Mouse (Mus musculus) erythroid progenitor cell, adult 5-6 weeks (primary cell): ENCODE measurements around the gene Rpa2. TPM values are rescaled to one million over a fixed set of nuclear protein-coding genes. Genes with fewer than 3 reads are reported as not detected.
A peak's percentile ranks its signal among the peaks of the same experiment; 100 is the strongest.
"Not testable (repeated sequence)": the region's sequence is repeated elsewhere in the genome, so short reads cannot be mapped to it uniquely, and the experiment has no call there.

ENCODE experiments used
- ATAC-seq: replicated peaks from 2 replicates; pipeline ENCODE4 v1.8.0; 2016; ENCODE audit warnings: moderate number of reproducible peaks, mild to moderate bottlenecking, moderate TSS enrichment, inconsistent platforms; ENCODE audit not compliant: poor library complexity, low FRiP score, severe bottlenecking
- total RNA-seq, 2 experiments: library from RNA; stranded (forward) in 1 of 2; stranded (reverse) in 1 of 2; fragments of 150-400 nt in 1 of 2; fragments of 186-747, 209-891 nt in 1 of 2; gene quantifications; 2 replicates each; pipeline versions ENCODE4 v1.2.3 to v1.2.4; 2015 to 2017; ENCODE audit warnings: low replicate concordance in 2 of 2

Rpa2 gene
- total RNA-seq, 2 experiments from 2014 or later: 28.4 to 32.7 TPM

DNA sequence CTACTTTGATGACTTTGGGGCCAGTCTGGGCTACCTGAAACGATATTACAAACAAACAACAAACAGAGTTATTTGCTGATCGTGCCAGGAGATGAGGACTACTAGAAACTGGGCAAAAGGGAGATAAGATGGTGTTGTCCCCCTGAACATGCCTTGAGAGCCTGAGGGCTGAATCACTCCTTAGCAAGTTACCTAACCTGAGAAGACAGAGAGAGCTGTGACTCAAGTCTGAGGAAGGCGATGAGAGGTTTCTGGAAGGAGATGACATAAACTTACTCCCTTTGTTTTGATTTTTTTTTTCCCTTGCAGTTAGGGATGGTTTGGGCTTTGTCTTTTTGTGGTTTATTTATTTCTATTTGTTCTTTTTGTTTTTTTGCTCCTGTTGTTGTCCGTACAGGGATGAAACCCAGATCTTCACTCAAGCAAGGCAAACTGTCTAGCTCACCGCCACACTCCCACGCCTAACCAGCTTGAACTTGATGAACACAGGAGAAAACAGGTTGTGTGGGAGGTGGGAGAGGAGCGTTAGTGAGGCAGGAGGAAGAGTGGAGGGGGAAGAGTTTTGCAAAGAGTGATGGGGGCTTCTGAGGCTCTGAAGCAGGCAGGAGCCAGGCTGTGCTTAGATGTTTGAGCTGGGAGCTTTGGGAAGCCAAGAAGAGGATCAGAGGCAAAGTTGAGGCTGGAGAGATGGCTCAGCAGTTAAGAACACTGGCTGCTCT, 10.3 kb upstream of the Rpa2 start:
- no peak for ATAC-seq

DNA sequence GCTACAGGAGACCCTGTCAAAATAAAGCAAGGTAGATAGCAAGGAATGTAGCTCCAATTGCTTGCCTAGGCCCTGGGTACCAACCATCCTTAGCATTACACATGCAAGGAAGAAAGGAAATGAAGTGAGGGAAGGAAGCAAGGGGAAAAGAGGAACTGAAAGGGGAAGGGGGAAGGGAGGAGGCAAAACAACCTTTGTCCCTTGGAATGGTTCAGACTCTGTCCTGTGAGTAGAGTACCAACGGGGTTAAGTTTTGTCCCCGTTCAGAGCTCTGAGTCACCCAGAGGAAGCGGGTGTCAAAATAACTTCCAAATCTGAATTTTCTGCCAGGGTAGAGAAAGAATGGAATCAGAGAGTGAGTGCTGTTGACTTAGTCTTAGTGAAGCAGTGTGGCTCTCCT, 7.8 kb upstream of the Rpa2 start:
- no peak for ATAC-seq

DNA sequence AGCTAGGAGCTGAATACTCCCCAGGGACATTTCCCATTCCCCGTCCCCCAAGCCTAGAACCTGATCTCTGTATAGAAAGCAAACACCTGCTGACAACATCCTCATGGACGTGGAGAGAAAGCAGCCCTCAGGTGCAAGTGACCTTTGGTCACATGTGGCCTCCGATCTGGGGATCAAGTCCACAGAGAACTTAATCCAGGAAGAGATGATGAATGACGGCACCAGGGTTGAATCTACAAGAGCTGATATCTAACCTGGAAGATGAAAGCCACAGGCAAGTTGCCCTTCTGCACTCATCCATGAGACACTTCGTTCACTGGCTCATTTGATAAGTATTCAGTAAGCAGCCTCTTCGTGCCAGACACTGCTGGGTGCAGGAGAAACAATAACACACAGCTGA, 5.5 kb upstream of the Rpa2 start:
- no peak for ATAC-seq

DNA sequence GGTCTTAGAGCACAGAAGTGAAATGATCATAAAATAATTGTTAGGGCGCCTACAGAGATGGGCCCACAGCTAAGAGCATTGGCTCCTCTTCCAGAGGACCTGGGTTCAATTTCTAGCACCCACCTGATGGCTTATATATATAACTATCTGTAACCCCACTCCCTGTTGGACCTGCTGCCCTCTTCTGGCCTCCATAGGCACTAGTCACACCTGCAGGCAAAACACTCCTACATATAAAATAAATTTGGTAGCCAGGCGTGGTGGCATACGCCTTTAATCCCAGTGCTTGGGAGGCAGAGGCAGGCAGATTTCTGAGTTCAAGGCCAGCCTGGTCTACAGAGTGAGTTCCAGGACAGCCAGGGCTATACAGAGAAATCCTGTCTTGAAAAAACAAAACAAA, 5.0 kb upstream of the Rpa2 start:
- ATAC-seq: not testable (repeated sequence)

DNA sequence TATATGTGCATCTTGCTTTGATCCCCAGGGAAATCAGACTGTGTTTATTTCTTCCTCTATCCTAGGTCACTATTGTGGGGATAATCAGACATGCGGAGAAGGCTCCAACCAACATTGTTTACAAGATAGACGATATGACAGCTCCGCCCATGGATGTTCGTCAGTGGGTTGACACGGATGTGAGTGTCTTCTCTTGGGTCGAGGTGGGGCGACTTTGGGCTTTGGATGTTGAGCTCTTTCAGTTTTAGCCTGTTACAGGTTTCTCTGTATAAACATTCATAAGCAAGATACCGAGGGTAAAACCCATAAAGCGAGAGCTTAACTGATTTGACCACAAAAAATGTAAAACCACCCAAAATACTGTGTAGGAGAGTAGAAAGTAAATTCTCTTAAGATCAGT, 3.6 kb downstream of the Rpa2 start:
- no peak for ATAC-seq

DNA sequence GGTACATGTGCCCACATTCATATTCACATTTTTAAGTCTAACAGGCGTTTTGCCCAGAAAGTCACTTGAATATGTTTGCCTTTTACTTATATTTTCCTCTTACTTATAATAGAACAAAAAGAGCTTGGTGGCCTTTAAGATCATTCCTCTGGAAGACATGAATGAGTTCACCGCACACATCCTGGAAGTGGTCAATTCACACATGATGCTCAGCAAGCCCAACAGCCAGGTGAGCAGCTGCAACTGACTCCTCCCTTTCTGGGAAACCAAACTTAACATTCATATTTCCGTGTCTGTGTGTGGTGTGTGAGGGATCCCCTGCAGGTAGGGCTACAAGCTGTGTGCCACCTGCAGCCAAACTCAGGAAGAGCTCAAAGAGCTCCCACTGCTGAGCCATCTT, 6.8 kb downstream of the Rpa2 start:
- no peak for ATAC-seq

DNA sequence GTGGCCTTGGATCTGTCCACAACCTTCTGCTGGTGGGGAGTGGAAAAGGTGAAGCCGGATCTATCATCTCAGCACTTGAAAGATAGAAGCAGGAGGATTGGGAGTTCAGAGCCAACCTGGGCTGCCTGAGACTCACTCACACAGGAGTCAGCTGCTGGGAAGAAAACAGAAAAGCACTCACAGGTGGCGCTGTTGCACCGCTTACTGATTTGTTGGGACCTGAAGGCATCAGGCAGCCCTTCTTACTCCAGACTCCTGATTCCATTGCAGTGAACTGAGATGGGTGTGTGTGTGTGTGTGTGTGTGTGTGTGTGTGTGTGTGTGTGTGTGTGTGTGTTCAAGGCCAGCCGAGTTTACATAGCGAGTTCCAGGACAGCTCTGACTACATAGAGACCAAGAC, 8.6 kb downstream of the Rpa2 start:
- ATAC-seq: peak; percentile 52; the same call in 1 of the 2 replicates

DNA sequence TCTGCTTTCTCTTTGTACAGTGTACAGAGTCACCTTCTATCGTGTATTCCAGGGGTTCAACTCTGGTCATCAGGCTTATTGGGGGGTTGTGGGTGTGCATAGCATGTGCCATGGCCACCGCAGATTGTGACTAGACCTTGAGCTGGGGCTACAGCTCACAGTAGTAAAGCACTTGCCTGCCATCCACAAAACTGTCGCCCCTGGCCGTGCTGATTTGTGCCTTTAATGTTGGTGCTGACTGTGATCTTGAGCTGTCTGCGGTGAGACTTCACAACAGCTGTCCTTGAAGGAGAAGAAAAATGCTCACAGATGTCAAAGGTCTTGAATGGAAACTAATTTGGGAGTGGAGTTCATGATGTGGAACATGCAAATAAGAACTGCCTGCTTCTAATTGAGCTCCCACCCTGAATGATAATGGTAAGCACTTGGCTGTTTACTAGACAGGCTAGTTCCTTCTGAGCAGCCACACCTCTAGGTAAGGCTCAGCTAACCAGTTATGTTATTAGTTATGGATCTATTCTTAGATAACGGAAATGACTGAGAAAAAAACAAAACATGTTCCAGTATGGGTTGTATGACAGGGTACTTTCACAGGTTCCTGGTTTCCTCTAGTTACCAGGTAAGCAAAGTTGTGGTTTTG, 10.6 kb downstream of the Rpa2 start:
- ATAC-seq: no peak

DNA sequence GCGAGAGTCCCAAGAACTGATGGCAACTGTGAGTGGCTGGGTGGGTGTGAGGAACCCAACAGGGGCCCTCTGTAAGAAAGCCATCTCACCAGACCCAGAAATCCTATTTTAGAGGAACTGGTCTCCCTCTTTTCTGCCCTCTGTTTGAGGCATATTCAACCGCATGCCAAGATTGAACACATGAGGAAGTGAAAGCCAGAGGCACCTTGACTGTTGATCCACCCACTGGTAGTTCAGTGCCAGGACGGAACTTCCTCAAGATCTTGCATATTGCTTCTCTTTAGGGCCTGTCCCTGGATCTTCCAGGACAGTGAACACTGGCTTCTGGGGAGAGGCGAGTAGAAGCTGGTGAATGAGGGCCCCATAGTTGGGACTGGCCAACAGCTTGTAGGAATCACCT, 12.2 kb downstream of the Rpa2 start:
- 0 out of 2 replicates have a peak, but pooled peaks have one; percentile 9 for ATAC-seq

DNA sequence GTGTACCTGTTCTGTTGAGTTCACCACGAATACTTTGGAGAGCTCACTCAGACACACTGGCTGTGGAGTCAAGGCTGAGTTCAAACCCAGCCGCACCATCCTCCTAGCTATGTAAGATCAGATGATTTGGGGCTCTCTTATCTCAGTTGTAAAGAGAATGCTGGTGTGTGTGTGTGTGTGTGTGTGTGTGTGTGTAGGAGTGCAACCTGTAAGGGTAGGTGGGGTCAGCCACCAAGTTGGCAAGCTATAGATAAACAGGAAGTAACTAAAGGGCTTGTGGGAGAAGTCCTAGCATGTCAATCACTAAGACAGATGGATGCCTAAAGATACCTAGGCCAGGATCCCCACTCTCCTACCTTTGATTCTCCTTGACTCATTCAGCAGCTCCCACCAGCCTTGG, 15.6 kb downstream of the Rpa2 start:
- no peak for ATAC-seq

DNA sequence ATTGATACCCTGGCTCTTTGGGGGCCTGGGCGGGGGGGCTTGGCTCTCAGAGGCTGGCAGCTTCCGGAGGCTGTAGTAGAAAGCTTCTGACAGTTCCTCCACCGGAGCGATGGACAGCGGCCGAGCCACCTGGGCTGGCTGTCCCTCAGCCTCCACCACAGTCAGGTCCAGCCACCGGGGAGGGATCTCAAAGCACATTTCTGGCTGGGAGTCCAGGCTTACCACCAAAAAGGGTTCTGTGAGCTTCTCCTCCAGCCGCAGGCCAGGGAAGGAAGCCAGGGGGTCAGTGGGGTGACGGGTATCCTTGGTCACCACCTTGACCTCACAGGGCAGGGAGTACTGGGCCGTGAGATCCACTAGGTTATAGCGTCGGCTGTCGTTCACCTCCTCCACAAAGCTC, 17.1 kb downstream of the Rpa2 start:
- ATAC-seq: no peak

DNA sequence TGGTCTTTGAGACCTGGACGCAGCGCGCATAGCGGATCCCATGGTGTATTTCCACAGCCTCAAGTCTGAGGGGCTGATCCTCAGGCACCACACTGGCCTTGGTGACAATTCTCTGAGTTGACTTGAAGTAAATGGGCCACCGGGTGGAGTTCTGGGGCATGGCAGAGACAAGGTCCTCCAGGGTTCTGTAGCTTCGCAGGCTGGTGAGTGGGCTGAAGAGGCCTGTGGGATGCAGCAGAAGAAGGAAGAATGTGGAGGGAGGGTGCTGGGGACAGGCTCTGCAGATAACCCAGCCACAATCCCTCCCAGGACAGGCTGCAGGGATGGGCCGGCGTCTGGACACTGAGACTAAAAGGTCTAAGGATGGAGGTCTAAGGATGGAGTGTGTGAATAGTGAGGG, 21.6 kb downstream of the Rpa2 start:
- ATAC-seq: no peak

DNA sequence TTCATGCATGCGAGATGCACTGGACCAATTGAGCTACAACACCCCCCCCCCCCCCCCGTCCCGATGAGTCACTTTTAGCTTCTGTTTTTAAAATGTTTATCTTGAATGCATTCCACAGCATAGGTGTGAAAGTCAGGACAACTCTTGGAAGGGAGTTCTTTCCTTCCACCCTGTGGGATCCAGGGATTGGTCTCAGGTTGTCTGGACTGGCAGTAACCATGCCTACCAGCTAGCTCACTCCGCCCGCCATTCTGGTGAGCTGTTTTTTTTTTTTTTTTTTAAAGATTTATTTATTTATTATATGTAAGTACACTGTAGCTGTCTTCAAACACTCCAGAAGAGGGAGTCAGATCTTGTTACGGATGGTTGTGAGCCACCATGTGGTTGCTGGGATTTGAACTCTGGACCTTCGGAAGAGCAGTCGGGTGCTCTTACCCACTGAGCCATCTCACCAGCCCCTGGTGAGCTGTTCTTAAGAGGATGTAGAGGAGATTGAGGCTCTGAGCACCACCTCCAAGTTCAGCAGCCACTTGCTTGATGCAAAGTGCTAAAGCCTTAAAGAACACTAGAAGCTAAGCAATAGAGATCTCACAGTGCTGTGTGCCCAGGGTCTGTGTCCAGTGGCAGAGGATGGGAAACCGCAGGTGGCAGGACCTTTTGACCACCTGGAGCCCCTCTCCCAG, 25.3 kb downstream of the Rpa2 start:
- ATAC-seq: not testable (repeated sequence)

DNA sequence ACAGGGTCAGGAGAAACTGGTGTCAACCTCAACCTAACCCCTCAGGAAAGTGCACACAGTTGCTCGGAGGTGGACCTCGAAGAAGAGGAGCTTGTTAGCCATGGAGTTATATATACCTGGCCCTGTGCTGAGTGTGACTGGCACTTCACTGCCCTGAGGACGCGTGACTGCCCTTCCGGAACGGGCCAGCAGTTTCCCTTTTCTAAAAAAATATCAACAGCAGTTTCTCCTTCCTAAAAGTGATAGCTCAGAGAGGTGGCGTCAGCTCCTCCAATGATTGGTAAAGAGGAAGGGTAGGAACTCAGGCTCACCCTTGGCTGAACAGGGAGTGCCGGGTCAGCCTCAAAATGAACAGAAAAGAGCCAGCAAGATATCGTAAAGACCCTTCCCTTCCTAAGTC, 25.9 kb downstream of the Rpa2 start:
- ATAC-seq: no peak

DNA sequence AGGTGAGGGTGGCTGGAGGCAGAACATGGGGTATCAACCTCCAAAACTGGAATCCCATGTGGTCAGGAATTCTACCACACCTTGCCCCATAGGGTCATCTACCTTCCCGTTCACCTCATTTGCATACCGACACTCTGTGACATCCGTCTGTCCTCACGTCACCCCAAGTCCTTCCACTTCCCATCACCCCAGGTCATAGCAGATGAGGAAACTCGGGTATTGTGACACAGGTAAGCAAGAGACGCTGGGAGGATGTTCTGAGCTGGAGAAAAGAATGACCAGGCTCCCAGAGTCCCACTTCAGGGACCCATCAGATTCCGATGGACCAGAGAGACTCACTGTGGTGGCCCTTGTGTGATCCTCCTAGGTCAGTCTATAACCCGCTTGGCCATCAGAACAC, 26.6 kb downstream of the Rpa2 start:
- ATAC-seq: no peak

DNA sequence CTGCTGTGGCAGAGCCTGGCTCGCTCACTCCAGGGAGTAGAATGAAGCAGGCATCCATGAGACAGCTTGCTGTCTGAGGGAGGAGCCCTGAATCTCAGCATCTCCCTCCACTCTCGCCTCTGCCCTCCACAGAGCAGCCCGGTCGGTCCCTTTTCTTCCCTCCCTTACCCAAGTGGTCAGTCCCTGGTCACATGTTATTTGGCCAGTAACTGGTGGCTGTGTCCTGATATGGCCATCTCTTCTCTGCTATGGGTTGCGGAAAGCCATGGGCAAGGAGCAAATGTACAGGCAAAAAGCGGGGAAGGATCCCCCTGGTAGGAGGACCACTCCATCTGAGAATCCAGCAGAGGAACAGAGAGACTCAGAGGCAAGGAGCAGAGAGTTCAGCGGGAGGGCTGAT, 27.0 kb downstream of the Rpa2 start:
- no peak for ATAC-seq

DNA sequence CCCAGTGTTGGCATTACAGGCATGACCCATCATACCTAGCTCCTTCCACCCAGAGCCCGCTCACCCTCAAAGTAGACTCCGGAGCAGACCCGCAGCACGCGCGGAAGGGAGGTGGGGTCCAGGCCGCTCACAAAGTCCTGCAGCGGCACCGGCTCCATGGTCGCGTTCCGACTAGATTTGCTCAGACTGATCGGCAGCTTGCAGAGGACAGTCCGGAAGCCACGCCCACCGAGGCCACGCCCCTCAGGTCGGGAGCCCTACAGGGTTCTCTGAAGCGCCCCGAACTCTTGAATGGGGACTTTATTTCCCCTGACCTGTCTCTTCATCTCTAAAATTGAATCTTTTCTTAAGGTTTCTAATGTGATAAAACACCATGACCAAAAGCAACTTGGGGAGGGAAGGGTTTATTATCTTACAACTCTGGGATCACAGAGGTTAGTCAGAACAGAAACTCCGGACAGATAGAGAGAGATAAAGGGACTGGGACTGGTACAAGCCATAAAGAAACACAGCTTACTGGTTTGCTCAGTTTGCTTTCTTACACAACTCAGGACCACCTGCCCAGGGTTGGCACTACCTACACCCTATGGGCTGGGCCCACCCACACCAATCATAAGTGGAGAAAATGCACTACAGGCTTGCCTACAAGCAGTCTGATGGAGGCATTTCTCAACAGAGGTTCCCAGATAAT, 28.2 kb downstream of the Rpa2 start, which contains the start of gene Themis2:
Gene Themis2, minus strand, starts transcription at position 192 of the 691 bp plus-strand sequence.
- peak; percentile 94 for ATAC-seq

DNA sequence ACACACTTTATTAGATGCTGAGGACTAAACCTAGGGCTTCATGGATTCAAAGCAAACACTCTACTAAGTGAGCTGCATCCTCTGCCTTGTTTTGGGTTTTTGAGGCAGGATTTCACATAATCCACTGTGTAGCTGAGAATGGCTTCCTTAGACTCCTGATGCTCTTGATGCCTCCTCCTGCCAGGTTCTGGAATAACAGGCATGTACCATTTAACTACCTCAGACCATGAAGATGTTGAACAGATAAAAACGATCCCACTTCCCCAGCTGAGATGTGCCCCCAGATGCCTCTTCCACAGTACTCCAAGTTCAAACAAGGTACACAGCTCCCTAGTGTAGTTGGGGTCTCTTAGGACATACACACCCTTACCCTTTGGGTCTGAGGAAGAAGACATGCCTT, 29.3 kb downstream of the Rpa2 start:
- no peak for ATAC-seq

DNA sequence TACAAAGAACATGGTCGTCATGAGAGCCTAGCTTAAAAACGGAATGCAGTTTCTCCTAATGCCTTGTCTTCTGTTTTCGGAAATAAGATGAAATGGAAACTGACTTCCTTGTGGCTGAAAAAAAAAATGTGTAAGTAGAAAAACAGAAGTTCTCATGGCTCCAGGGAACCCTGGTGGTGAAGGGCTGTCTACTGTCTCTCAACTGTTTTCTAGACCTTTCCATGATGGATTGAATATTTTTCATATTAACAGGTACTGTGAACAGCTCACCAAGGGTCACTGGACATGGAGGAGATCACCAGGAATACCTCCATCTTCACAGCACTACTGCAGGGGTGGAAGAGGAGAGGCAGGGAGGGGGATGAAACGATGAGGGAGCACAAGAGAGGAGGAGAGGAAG, 29.9 kb downstream of the Rpa2 start:
- no peak for ATAC-seq

DNA sequence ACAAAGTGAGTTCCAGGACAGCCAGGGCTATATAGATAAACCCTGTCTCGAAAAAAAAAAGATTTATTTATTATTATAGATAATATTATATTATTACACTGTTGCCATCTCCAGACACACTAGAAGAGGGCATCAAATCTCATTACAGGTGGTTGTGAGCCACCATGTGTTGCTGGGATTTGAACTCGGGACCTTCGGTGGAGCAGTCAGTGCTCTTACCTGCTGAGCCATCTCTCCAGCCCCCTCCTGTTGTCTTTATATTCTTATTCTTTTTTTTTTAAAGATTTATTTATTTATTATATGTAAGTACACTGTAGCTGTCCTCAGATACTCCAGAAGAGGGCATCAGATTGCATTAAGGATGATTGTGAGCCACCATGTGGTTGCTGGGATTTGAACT, 30.5 kb downstream of the Rpa2 start:
- not testable (repeated sequence) for ATAC-seq

DNA sequence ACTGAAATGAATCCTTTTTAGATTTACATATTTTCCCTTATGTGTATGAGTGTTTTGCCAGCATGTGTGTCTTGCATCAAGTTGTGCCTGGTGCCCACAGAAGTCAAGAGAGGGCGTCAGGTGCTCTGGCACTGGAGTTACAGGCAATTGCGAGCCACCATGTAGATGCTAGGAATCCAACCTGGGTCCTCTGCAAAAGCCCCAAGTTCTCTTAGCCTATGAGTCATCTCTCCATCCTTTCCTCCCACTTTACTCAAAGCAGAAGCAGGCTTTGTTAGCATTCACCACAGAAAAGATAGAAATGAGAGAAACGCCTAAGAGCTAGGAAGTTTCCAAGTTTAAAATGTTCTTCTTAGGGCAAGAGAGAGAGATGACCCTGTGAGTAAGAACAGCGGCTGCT, 31.7 kb downstream of the Rpa2 start:
- no peak for ATAC-seq
